Mouse (Mus musculus): ENCODE results near the gene Smoc2. TPM values are rescaled to one million over a fixed set of nuclear protein-coding genes. Genes with fewer than 3 reads are reported as not detected.

Gene Smoc2
- polyA plus RNA-seq, 1 experiment from 2014 or later: 3.5 TPM

- Histone ChIP-seq H3K27ac (no peak overlapping the region), H3K9ac (no peak overlapping the region), H3K36me3 (replicated peaks; ENCODE audit: control insufficient read depth, insufficient read depth) (no peaks in the 10 kb centered on the region), H3K4me3 (replicated peaks; ENCODE audit: low read length) (no peak overlapping the region), H3K4me1 (replicated peaks; ENCODE audit: control insufficient read depth, insufficient read depth, low read length) (no peaks in the 10 kb centered on the region), H3K9me3 (ENCODE audit: control insufficient read depth, low read length) (no peaks in the 10 kb centered on the region), H3K27me3 (ENCODE audit: control insufficient read depth, insufficient read depth, low read length) (no peaks in the 10 kb centered on the region), H3K4me2 (replicated peaks) (no peak overlapping the region)
- WGBS: 80% methylated on average over 2 of the region's 2 CpGs
- no peak for DNase-seq (ENCODE audit: low spot score)
- ATAC-seq (ENCODE audit: low FRiP score): no peak
These were observed 133.2 kb downstream of the Smoc2 start for GRCm38 (mm10) chr17:14412460-14412859.

- 74% methylated on average over 5 of the region's 5 CpGs for WGBS
These were observed 135.2 kb downstream of the Smoc2 start for GRCm38 (mm10) chr17:14414511-14414910.

GRCm38 (mm10) chr17:14420460-14421046 lies 141.2 kb downstream of the Smoc2 start:
- Histone ChIP-seq H3K9ac (no peak overlapping the region), H3K27me3 (ENCODE audit: control insufficient read depth, insufficient read depth, low read length) (no peaks in the 10 kb centered on the region), H3K27ac (no peak overlapping the region), H3K9me3 (ENCODE audit: control insufficient read depth, low read length) (no peaks in the 10 kb centered on the region), H3K4me2 (replicated peaks) (no peak overlapping the region), H3K4me3 (replicated peaks; ENCODE audit: low read length) (no peak overlapping the region), H3K4me1 (replicated peaks; ENCODE audit: control insufficient read depth, insufficient read depth, low read length) (no peaks in the 10 kb centered on the region), H3K36me3 (replicated peaks; ENCODE audit: control insufficient read depth, insufficient read depth) (no peaks in the 10 kb centered on the region)
- ATAC-seq (ENCODE audit: low FRiP score) (no peak), DNase-seq (ENCODE audit: low spot score) (no peak)
- 39% methylated on average over 8 of the region's 8 CpGs for WGBS

More at GRCm38 (mm10) chr17:14414511-14414910, 135.2 kb downstream of the Smoc2 start:
- ATAC-seq (ENCODE audit: low FRiP score): no peak
- no peak overlapping the region for H3K27ac ChIP-seq
- H3K36me3 ChIP-seq (replicated peaks; ENCODE audit: control insufficient read depth, insufficient read depth): no peaks in the 10 kb centered on the region
- H3K4me3 ChIP-seq (replicated peaks; ENCODE audit: low read length): no peak overlapping the region
- no peaks in the 10 kb centered on the region for H3K27me3 ChIP-seq (ENCODE audit: control insufficient read depth, insufficient read depth, low read length)
- H3K9ac ChIP-seq: no peak overlapping the region
- no peaks in the 10 kb centered on the region for H3K4me1 ChIP-seq (replicated peaks; ENCODE audit: control insufficient read depth, insufficient read depth, low read length)
- H3K9me3 ChIP-seq (ENCODE audit: control insufficient read depth, low read length): no peaks in the 10 kb centered on the region
- DNase-seq (ENCODE audit: low spot score): no peak
- no peak overlapping the region for H3K4me2 ChIP-seq (replicated peaks)

GRCm38 (mm10) chr17:14426481-14426880 lies 147.2 kb downstream of the Smoc2 start:
- Histone ChIP-seq H3K27me3 (ENCODE audit: control insufficient read depth, insufficient read depth, low read length) (no peaks in the 10 kb centered on the region), H3K9ac (no peak overlapping the region), H3K36me3 (replicated peaks; ENCODE audit: control insufficient read depth, insufficient read depth) (no peaks in the 10 kb centered on the region), H3K9me3 (ENCODE audit: control insufficient read depth, low read length) (no peaks in the 10 kb centered on the region), H3K4me1 (replicated peaks; ENCODE audit: control insufficient read depth, insufficient read depth, low read length) (no peaks in the 10 kb centered on the region), H3K4me2 (replicated peaks) (no peak overlapping the region), H3K4me3 (replicated peaks; ENCODE audit: low read length) (no peak overlapping the region), H3K27ac (no peak overlapping the region)
- ATAC-seq (ENCODE audit: low FRiP score) (no peak), DNase-seq (ENCODE audit: low spot score) (no peak)
- WGBS: 79% methylated on average over 6 of the region's 6 CpGs

GRCm38 (mm10) chr17:14434717-14435116 lies 155.4 kb downstream of the Smoc2 start:
- DNase-seq (ENCODE audit: low spot score): no peak
- ATAC-seq (ENCODE audit: low FRiP score): no peak
- no peak overlapping the region for H3K27ac ChIP-seq
- H3K4me1 ChIP-seq (replicated peaks; ENCODE audit: control insufficient read depth, insufficient read depth, low read length): no peaks in the 10 kb centered on the region
- no peak overlapping the region for H3K4me3 ChIP-seq (replicated peaks; ENCODE audit: low read length)
- H3K9ac ChIP-seq: no peak overlapping the region
- WGBS: 86% methylated on average over 4 of the region's 4 CpGs
- H3K4me2 ChIP-seq (replicated peaks): no peak overlapping the region
- no peaks in the 10 kb centered on the region for H3K36me3 ChIP-seq (replicated peaks; ENCODE audit: control insufficient read depth, insufficient read depth)
- H3K27me3 ChIP-seq (ENCODE audit: control insufficient read depth, insufficient read depth, low read length): no peaks in the 10 kb centered on the region
- no peaks in the 10 kb centered on the region for H3K9me3 ChIP-seq (ENCODE audit: control insufficient read depth, low read length)

GRCm38 (mm10) chr17:14445611-14446010 lies 166.3 kb downstream of the Smoc2 start:
- Histone ChIP-seq H3K36me3 (replicated peaks; ENCODE audit: control insufficient read depth, insufficient read depth) (no peaks in the 10 kb centered on the region), H3K4me1 (replicated peaks; ENCODE audit: control insufficient read depth, insufficient read depth, low read length) (no peaks in the 10 kb centered on the region), H3K27ac (no peak overlapping the region), H3K9me3 (ENCODE audit: control insufficient read depth, low read length) (no peaks in the 10 kb centered on the region), H3K9ac (no peak overlapping the region), H3K4me2 (replicated peaks) (no peak overlapping the region), H3K4me3 (replicated peaks; ENCODE audit: low read length) (no peak overlapping the region), H3K27me3 (ENCODE audit: control insufficient read depth, insufficient read depth, low read length) (no peaks in the 10 kb centered on the region)
- WGBS: 82% methylated on average over 5 of the region's 5 CpGs
- ATAC-seq (ENCODE audit: low FRiP score) (no peak), DNase-seq (ENCODE audit: low spot score) (no peak)

GRCm38 (mm10) chr17:14447275-14447674 lies 168.0 kb downstream of the Smoc2 start:
- no peaks in the 10 kb centered on the region for H3K27me3 ChIP-seq (ENCODE audit: control insufficient read depth, insufficient read depth, low read length)
- H3K36me3 ChIP-seq (replicated peaks; ENCODE audit: control insufficient read depth, insufficient read depth): no peaks in the 10 kb centered on the region
- H3K4me1 ChIP-seq (replicated peaks; ENCODE audit: control insufficient read depth, insufficient read depth, low read length): no peaks in the 10 kb centered on the region
- no peak overlapping the region for H3K9ac ChIP-seq
- no peak for DNase-seq (ENCODE audit: low spot score)
- H3K9me3 ChIP-seq (ENCODE audit: control insufficient read depth, low read length): no peaks in the 10 kb centered on the region
- H3K4me2 ChIP-seq (replicated peaks): no peak overlapping the region
- no peak overlapping the region for H3K4me3 ChIP-seq (replicated peaks; ENCODE audit: low read length)
- H3K27ac ChIP-seq: no peak overlapping the region
- ATAC-seq (ENCODE audit: low FRiP score): no peak
- 85% methylated on average over 5 of the region's 5 CpGs for WGBS

Other genes with a start within 250 kb of the Smoc2 start
- gene Gm7358, start 220.0 kb upstream of the Smoc2 start, polyA plus RNA-seq (2014; fragmentation: Nextera tagmentation; extraction: Ambion mirVana): not detected in 2 replicates
- 3.0 and 3.1 TPM in 2 replicates for gene Dact2, start 75.2 kb upstream of the Smoc2 start, polyA plus RNA-seq (2014; fragmentation: Nextera tagmentation; extraction: Ambion mirVana)